Mouse (Mus musculus) small intestine, adult 2 months (tissue): ENCODE measurements around the gene Kdm6b.

Experiments used
- CTCF ChIP-seq: fragments of 200-500 bp; IDR thresholded peaks from 2 replicates; pipeline ENCODE4 v1.5.1; 2012; ENCODE audit warnings: low read depth, mild to moderate bottlenecking, control low read depth, inconsistent platforms, low read length, moderate library complexity, mixed read lengths; ENCODE audit not compliant: insufficient replicate concordance, insufficient read length; ENCODE audit errors: extremely low read depth
- POLR2A ChIP-seq: fragments of 200-500 bp; IDR thresholded peaks from 2 replicates; pipeline ENCODE4 v1.6.1; 2012; ENCODE audit warnings: low read depth, mild to moderate bottlenecking, control low read depth, inconsistent platforms, low read length, moderate library complexity

- TF ChIP-seq CTCF (no peak), POLR2A (no peak; the same call in 1 of the 2 replicates)
Measured at GRCm38 (mm10) chr11:69377766-69378165, 35.7 kb downstream of the Kdm6b start.
